Mouse (Mus musculus) embryonic fibroblast, embryonic 13.5 days (primary cell): ENCODE measurements around the gene Impad1. TPM values are rescaled to one million over a fixed set of nuclear protein-coding genes. Genes with fewer than 3 reads are reported as not detected.

Experiments
- H3K27ac ChIP-seq: 2 replicates; pipeline ENCODE4 v1.5.1; 2012; ENCODE audit warnings: low read length, control low read depth, inconsistent platforms; ENCODE audit not compliant: insufficient read depth
- H3K4me1 ChIP-seq: 2 replicates; pipeline ENCODE4 v1.6.1; 2011; ENCODE audit warnings: low read length; ENCODE audit not compliant: control insufficient read depth, insufficient read depth
- H3K4me3 ChIP-seq: 2 replicates; pipeline ENCODE4 v1.5.1; 2011; ENCODE audit warnings: mild to moderate bottlenecking, control low read depth, low read length; ENCODE audit not compliant: insufficient read depth
- CTCF ChIP-seq: IDR thresholded peaks from 2 replicates; pipeline ENCODE4 v1.5.1; 2011; ENCODE audit warnings: mild to moderate bottlenecking, control low read depth, low read length, moderate library complexity, borderline replicate concordance; ENCODE audit not compliant: insufficient read depth
- POLR2A ChIP-seq: IDR thresholded peaks from 2 replicates; pipeline ENCODE4 v1.6.1; 2011; ENCODE audit warnings: low read depth, mild to moderate bottlenecking, control low read depth, low read length, moderate library complexity
- polyA plus RNA-seq: library from polyadenylated mRNA; stranded (reverse); fragments of >200 nt; gene quantifications from 2 replicates; pipeline ENCODE4 v1.2.4, GENCODE M21; 2011; ENCODE audit warnings: low read depth; ENCODE audit not compliant: missing spikeins, insufficient read length

Gene Impad1
- 75.8 and 88.0 TPM in 2 replicates for polyA plus RNA-seq

DNA sequence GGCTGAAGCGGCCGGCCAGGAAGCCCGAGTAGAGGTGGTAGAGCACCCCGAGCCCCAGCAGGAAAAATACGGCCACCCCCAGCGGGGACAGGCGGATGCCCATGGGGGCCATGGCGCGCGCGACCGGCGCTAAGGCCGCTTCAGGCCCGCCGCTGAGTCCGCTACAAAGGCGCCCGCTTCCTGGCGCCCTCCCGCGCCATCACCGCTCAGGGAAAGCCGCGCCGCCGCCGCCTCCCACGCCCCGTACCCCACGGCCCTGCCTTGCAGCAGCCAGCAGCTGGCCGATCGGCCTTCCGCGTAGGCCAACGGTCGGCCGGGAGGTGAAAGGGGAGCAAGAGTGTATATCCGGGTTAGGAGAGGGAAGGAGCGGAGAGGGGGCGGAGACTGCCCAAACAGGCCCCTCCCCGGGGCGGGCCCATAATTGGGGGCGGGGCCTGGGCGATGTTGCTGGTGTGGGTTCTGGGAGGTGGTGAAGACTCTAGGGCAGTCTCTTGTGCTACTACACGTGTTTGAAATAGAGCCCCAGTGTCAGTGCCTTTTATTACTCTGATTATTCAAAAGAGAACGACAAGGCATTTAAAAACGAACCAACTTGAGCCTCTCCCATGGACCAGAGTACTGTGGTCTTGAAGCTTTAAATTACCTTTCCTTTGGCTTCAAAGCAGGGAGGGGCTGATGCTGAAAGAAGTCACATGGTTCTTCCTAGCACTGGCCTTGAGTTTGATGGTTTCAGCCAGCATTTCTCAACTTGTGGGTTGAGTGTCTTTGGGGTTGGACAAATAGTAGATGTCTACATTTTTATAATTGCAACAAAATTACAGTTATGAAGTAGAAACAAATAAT is at the start of gene Impad1:
TSS of gene Impad1 (minus strand) at position 364 of the 843 bp plus-strand sequence.
- Histone ChIP-seq H3K4me1 (peaks cover 5% of the 10 kb centered on the region), H3K4me3 (peak within 1 kb of the TSS; percentile 89), H3K27ac (peak within 1 kb of the TSS; percentile 67; the same call in 1 of the 2 replicates)
- TF ChIP-seq POLR2A (peak; percentile 81), CTCF (no peak)

GRCm38 (mm10) chr4:4840145-4840544 is 47.0 kb upstream of the Impad1 start:
- no peak overlapping the region for H3K4me3 ChIP-seq
- no peak for TF ChIP-seq POLR2A
- no peaks in the 10 kb centered on the region for H3K4me1 ChIP-seq
- no peak overlapping the region for H3K27ac ChIP-seq

DNA sequence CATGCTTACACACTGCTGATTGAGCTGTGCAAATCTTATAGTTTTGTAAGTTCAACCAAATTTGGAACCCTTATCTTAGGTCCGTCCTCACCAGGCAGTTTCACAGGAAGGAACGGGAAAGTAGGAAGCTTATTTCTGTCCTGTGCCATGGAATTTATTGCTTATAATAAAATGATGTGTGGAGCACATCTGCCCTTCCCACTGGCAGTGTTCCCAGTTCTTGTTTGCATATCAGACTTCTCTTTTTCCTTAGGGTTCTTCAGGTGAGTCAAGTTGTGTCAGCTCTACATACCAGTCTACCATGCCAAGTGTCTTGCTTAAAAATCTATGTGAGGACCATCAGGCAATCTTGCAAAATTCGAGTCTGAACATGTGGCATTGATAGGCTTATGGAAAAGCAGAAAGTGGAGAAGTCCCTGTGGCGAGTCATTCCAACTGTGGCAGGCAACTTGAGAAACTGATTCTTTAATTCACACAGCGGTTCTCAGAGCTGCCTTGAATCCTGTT is 40.7 kb upstream of the Impad1 start:
- no peak for TF ChIP-seq CTCF
- no peak for TF ChIP-seq POLR2A
- no peak overlapping the region for H3K4me3 ChIP-seq
- no peaks in the 10 kb centered on the region for H3K4me1 ChIP-seq
- H3K27ac ChIP-seq, result no peak overlapping the region

DNA sequence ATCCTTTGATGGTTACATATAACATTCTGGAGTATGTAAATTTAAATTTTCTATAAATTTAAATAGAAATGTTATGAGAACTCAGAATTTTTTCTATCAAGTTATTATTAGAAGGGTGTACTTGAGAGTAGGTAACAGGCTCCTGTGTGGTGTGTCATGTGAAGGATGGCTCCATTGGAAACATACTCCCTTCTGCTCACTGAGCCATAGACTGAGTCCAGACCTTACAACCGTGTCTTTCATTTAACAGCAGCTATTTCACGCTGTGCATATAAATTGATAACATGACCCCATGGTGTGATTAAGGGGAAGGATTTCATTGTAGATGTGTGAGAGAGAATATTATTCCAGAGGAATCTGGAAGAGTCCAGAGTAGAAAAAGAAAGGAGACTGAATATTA is 35.0 kb upstream of the Impad1 start:
- TF ChIP-seq POLR2A (no peak), CTCF (no peak)
- H3K4me3 ChIP-seq, result no peak overlapping the region
- no peaks in the 10 kb centered on the region for H3K4me1 ChIP-seq
- H3K27ac ChIP-seq, result no peak overlapping the region

DNA sequence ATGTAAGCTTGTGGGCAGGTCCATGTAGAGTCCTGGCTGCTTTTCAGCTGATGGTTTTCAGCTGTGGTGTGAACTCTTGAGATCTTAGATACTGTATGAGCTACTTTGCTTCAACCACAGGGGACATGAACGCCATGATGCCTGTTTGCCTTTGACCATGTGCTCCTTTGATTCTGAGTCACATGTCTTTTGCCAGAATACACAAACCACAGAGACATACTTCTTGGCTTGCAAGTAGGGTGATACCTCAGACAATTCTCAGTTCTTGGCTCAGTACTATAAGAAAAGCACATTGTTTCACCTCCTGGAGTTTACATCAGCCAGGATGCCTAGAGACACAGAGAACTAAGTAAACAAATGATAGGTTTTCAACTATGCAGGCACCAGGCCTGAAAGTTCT is 29.0 kb upstream of the Impad1 start:
- peak overlapping the region; percentile 65; the same call in 1 of the 2 replicates for H3K27ac ChIP-seq
- H3K4me1 ChIP-seq, result no peaks in the 10 kb centered on the region; the same call in 1 of the 2 replicates
- no peak overlapping the region for H3K4me3 ChIP-seq
- TF ChIP-seq POLR2A, result no peak
- no peak for TF ChIP-seq CTCF

- H3K4me3 ChIP-seq, result peak overlapping the region; percentile 89
- TF ChIP-seq POLR2A (peak; percentile 86), CTCF (no peak)
- peak overlapping the region; percentile 67; the same call in 1 of the 2 replicates for H3K27ac ChIP-seq
- H3K4me1 ChIP-seq, result peaks cover 5% of the 10 kb centered on the region
Measured at GRCm38 (mm10) chr4:4792141-4792991, 789 bp downstream of the Impad1 start.

GRCm38 (mm10) chr4:4791180-4791579 is 2.0 kb downstream of the Impad1 start:
- Histone ChIP-seq H3K27ac (no peak overlapping the region), H3K4me1 (peaks cover 5% of the 10 kb centered on the region), H3K4me3 (peak overlapping the region; percentile 89; the same call in 1 of the 2 replicates)
- no peak for TF ChIP-seq POLR2A
- TF ChIP-seq CTCF, result no peak

DNA sequence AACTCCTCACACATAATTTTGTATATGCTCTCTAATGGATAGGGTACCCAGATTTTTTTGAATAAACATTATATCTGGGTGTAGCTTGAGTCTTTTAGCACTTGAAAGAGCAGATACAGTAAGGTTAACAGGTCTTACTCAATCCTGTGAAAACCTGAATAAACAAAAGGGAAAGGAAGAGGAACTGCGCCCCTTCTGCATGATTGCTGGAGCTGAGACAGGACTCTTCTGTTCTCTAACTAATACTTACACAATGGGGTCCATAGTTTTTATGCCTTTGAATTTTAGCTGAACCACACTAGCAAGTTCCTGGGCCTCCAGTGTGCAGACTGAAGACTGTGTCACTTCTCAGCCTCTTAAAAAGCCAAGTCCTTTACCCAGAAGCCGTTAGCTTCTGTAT is 8.0 kb downstream of the Impad1 start:
- no peak overlapping the region for H3K27ac ChIP-seq
- peaks cover 5% of the 10 kb centered on the region for H3K4me1 ChIP-seq
- TF ChIP-seq CTCF, result no peak
- TF ChIP-seq POLR2A, result no peak
- H3K4me3 ChIP-seq, result no peak overlapping the region

GRCm38 (mm10) chr4:4784305-4784704 is 8.8 kb downstream of the Impad1 start:
- no peak overlapping the region for H3K4me3 ChIP-seq
- H3K4me1 ChIP-seq, result no peaks in the 10 kb centered on the region
- no peak for TF ChIP-seq POLR2A
- no peak for TF ChIP-seq CTCF
- H3K27ac ChIP-seq, result no peak overlapping the region

GRCm38 (mm10) chr4:4783686-4783957 is 9.5 kb downstream of the Impad1 start:
- H3K4me1 ChIP-seq, result no peaks in the 10 kb centered on the region
- peak overlapping the region; percentile 18; the same call in 1 of the 2 replicates for H3K27ac ChIP-seq
- H3K4me3 ChIP-seq, result no peak overlapping the region
- TF ChIP-seq POLR2A (no peak), CTCF (no peak)
